Mouse (Mus musculus) midbrain, embryonic 11.5 days (tissue): ENCODE measurements at regions not wholly inside any gene's neighbourhood (a gene's known extent, or its start where the extent isn't known, plus 50 kb on each side); places are given as distances from the start of the nearest gene placed in this dataset.

Experiments
- ATAC-seq: fragments of 200-750 bp; cut with Nextera tagmentation; 2 replicates; pipeline ENCODE4 v1.8.0; 2017; ENCODE audit warnings: moderate TSS enrichment, moderate library complexity; ENCODE audit not compliant: low FRiP score
- DNase-seq: peaks from one replicate; pipeline ENCODE4 v3.0.0; 2015; ENCODE audit warnings: low spot score; ENCODE audit errors: missing footprints
- H3K27ac ChIP-seq: fragments of 300-500 bp; sonication (generic); 2 replicates; pipeline ENCODE4 v1.5.1; 2014; ENCODE audit warnings: low read depth, low read length
- H3K27me3 ChIP-seq: fragments of 300-500 bp; sonication (generic); 2 replicates; pipeline ENCODE4 v1.6.1; 2014; ENCODE audit warnings: mild to moderate bottlenecking, low read length, moderate library complexity, mixed read lengths; ENCODE audit not compliant: control insufficient read depth, insufficient read depth
- H3K36me3 ChIP-seq: fragments of 300-500 bp; sonication (generic); 2 replicates; pipeline ENCODE4 v1.6.1; 2014; ENCODE audit warnings: mild to moderate bottlenecking, low read length, moderate library complexity, mixed read lengths; ENCODE audit not compliant: control insufficient read depth, insufficient read depth
- H3K4me1 ChIP-seq: fragments of 300-500 bp; sonication (generic); 2 replicates; pipeline ENCODE4 v1.6.1; 2014; ENCODE audit warnings: low read length; ENCODE audit not compliant: control insufficient read depth, insufficient read depth
- H3K4me2 ChIP-seq: fragments of 300-500 bp; sonication (generic); 2 replicates; pipeline ENCODE4 v1.6.1; 2014; ENCODE audit warnings: mild to moderate bottlenecking, moderate library complexity
- H3K4me3 ChIP-seq: fragments of 300-500 bp; sonication (generic); 2 replicates; pipeline ENCODE4 v1.5.1; 2014; ENCODE audit warnings: low read depth, low read length
- H3K9ac ChIP-seq: fragments of 300-500 bp; sonication (generic); 2 replicates; pipeline ENCODE4 v1.6.1; 2014; ENCODE audit warnings: low read length
- H3K9me3 ChIP-seq: fragments of 300-500 bp; sonication (generic); 2 replicates; pipeline ENCODE4 v1.6.1; 2016; ENCODE audit warnings: low read length; ENCODE audit not compliant: control insufficient read depth
- WGBS: fragments of 180-500 bp; shearing (Covaris S2); extraction: QIAGEN DNeasy Blood & Tissue Kit; methylation state at CpG from one replicate; pipeline ENCODE4 v1.1.7; 2014; 5-methylcytosine and 5-hydroxymethylcytosine counted together

- ATAC-seq, result no peak
- no peak overlapping the region for H3K4me2 ChIP-seq
- H3K36me3 ChIP-seq, result no peaks in the 10 kb centered on the region
- H3K27me3 ChIP-seq, result no peaks in the 10 kb centered on the region
- H3K27ac ChIP-seq, result no peak overlapping the region
- no peak for DNase-seq
- whole genome bisulfite sequencing, result 82% methylated on average over 8 of the region's 8 CpGs
- H3K9ac ChIP-seq, result no peak overlapping the region
- H3K4me3 ChIP-seq, result no peak overlapping the region
- peaks cover 3% of the 10 kb centered on the region; the same call in 1 of the 2 replicates for H3K4me1 ChIP-seq
- H3K9me3 ChIP-seq, result no peaks in the 10 kb centered on the region
These were observed 469.3 kb downstream of the Hace1 start for GRCm38 (mm10) chr10:46046890-46047414.

- DNase-seq (no peak), ATAC-seq (no peak)
- H3K36me3 ChIP-seq, result no peaks in the 10 kb centered on the region
- no peak overlapping the region for H3K4me3 ChIP-seq
- no peak overlapping the region for H3K27ac ChIP-seq
- no peak overlapping the region for H3K9ac ChIP-seq
- H3K4me1 ChIP-seq, result peaks cover 3% of the 10 kb centered on the region; the same call in 1 of the 2 replicates
- no peak overlapping the region for H3K4me2 ChIP-seq
- 59% methylated on average over 4 of the region's 4 CpGs for WGBS
- no peaks in the 10 kb centered on the region for H3K27me3 ChIP-seq
- no peaks in the 10 kb centered on the region for H3K9me3 ChIP-seq
These were observed 470.0 kb downstream of the Hace1 start for GRCm38 (mm10) chr10:46047591-46047990.

GRCm38 (mm10) chr10:46057362-46058198 lies 480.0 kb downstream of the Hace1 start:
- Histone ChIP-seq H3K9ac (no peak overlapping the region), H3K4me3 (no peak overlapping the region), H3K4me2 (no peak overlapping the region), H3K4me1 (no peaks in the 10 kb centered on the region), H3K9me3 (no peaks in the 10 kb centered on the region), H3K27me3 (no peaks in the 10 kb centered on the region), H3K27ac (no peak overlapping the region), H3K36me3 (no peaks in the 10 kb centered on the region)
- peak; percentile 80 for ATAC-seq
- peak; percentile 95 for DNase-seq
- 42% methylated on average over 14 of the region's 14 CpGs for WGBS

DNA sequence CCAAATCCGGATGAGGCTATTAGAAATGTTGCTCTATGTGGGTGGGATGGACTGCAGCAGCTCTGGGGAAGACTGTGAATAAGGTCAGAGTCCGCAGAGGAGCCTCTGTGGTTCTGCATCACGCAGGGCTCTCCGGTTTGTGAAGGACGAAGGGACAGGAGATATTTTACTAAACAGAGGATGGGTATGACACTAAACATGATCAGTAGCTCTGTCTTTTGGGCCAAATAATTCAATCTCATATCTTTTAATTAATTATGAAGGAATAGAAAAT lies 480.5 kb downstream of the Hace1 start:
- H3K27ac ChIP-seq, result no peak overlapping the region
- no peaks in the 10 kb centered on the region for H3K4me1 ChIP-seq
- H3K4me2 ChIP-seq, result no peak overlapping the region
- no peaks in the 10 kb centered on the region for H3K36me3 ChIP-seq
- no peak for DNase-seq
- no peak overlapping the region for H3K4me3 ChIP-seq
- no peaks in the 10 kb centered on the region for H3K9me3 ChIP-seq
- no peak for ATAC-seq
- WGBS, result 80% methylated on average over 5 of the region's 5 CpGs
- no peaks in the 10 kb centered on the region for H3K27me3 ChIP-seq
- H3K9ac ChIP-seq, result no peak overlapping the region

GRCm38 (mm10) chr10:46059285-46059684 lies 481.7 kb downstream of the Hace1 start:
- H3K4me1 ChIP-seq, result no peaks in the 10 kb centered on the region
- no peak overlapping the region for H3K4me2 ChIP-seq
- no peak overlapping the region for H3K27ac ChIP-seq
- no peak for ATAC-seq
- H3K9me3 ChIP-seq, result no peaks in the 10 kb centered on the region
- WGBS, result 78% methylated on average over 3 of the region's 3 CpGs
- no peaks in the 10 kb centered on the region for H3K27me3 ChIP-seq
- no peak overlapping the region for H3K4me3 ChIP-seq
- DNase-seq, result no peak
- H3K36me3 ChIP-seq, result no peaks in the 10 kb centered on the region
- H3K9ac ChIP-seq, result no peak overlapping the region

- Histone ChIP-seq H3K27ac (no peak overlapping the region), H3K4me2 (no peak overlapping the region), H3K9ac (no peak overlapping the region), H3K27me3 (no peaks in the 10 kb centered on the region), H3K4me1 (no peaks in the 10 kb centered on the region), H3K4me3 (no peak overlapping the region), H3K36me3 (no peaks in the 10 kb centered on the region), H3K9me3 (no peaks in the 10 kb centered on the region)
- DNase-seq (no peak), ATAC-seq (no peak)
- WGBS, result 89% methylated on average over 4 of the region's 4 CpGs
These were observed 486.2 kb downstream of the Hace1 start for GRCm38 (mm10) chr10:46063831-46064230.

DNA sequence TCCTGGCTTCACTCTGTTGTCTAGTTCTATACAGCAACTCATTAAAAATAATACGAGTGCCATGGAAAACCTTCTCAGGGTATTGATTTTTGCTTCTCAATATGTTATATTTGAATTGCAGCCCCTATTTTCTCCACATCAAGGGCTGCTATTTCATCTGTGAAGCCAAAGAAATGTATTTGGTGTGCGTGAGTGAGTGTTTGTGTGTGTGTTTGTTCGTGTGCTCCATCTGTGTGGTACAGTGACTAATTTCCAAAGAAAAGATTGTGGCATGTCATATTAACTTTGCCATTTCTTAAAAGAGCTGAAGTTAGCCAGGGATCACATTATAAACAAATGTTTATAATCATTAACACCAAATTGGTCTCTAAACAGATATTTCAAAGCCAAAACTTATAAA lies 493.1 kb downstream of the Hace1 start:
- no peaks in the 10 kb centered on the region for H3K36me3 ChIP-seq
- ATAC-seq, result 0 out of 2 replicates have a peak, but pooled peaks have one; percentile 18
- no peak overlapping the region for H3K4me3 ChIP-seq
- H3K9me3 ChIP-seq, result no peaks in the 10 kb centered on the region
- H3K27me3 ChIP-seq, result no peaks in the 10 kb centered on the region
- DNase-seq, result no peak
- H3K9ac ChIP-seq, result no peak overlapping the region
- peaks cover 9% of the 10 kb centered on the region; the same call in 1 of the 2 replicates for H3K4me1 ChIP-seq
- H3K4me2 ChIP-seq, result no peak overlapping the region
- WGBS, result 78% methylated on average over 3 of the region's 3 CpGs
- no peak overlapping the region for H3K27ac ChIP-seq

GRCm38 (mm10) chr10:46071220-46071619 lies 493.6 kb downstream of the Hace1 start:
- peaks cover 9% of the 10 kb centered on the region; the same call in 1 of the 2 replicates for H3K4me1 ChIP-seq
- ATAC-seq, result peak; percentile 80
- peak overlapping the region; percentile 60 for H3K27ac ChIP-seq
- no peak overlapping the region for H3K4me3 ChIP-seq
- H3K27me3 ChIP-seq, result no peaks in the 10 kb centered on the region
- WGBS, result 33% methylated on average over 8 of the region's 8 CpGs
- no peak overlapping the region for H3K4me2 ChIP-seq
- peak; percentile 90 for DNase-seq
- no peak overlapping the region for H3K9ac ChIP-seq
- H3K9me3 ChIP-seq, result no peaks in the 10 kb centered on the region
- no peaks in the 10 kb centered on the region for H3K36me3 ChIP-seq

GRCm38 (mm10) chr10:46071810-46072549 lies 494.4 kb downstream of the Hace1 start:
- H3K4me2 ChIP-seq, result no peak overlapping the region
- no peaks in the 10 kb centered on the region for H3K9me3 ChIP-seq
- no peak overlapping the region for H3K9ac ChIP-seq
- no peaks in the 10 kb centered on the region for H3K27me3 ChIP-seq
- H3K4me1 ChIP-seq, result peaks cover 9% of the 10 kb centered on the region; the same call in 1 of the 2 replicates
- 67% methylated on average over 12 of the region's 12 CpGs for WGBS
- ATAC-seq, result peak; percentile 43; the same call in 1 of the 2 replicates
- H3K27ac ChIP-seq, result peak overlapping the region; percentile 60
- H3K4me3 ChIP-seq, result no peak overlapping the region
- peak; percentile 84 for DNase-seq
- H3K36me3 ChIP-seq, result no peaks in the 10 kb centered on the region
